Mouse (Mus musculus): Measurements from ENCODE around the gene Sstr4.

Sstr4 gene
- long read RNA-seq, experiment 1, result 0 reads
- long read RNA-seq, experiment 2, result 0 reads

DNA sequence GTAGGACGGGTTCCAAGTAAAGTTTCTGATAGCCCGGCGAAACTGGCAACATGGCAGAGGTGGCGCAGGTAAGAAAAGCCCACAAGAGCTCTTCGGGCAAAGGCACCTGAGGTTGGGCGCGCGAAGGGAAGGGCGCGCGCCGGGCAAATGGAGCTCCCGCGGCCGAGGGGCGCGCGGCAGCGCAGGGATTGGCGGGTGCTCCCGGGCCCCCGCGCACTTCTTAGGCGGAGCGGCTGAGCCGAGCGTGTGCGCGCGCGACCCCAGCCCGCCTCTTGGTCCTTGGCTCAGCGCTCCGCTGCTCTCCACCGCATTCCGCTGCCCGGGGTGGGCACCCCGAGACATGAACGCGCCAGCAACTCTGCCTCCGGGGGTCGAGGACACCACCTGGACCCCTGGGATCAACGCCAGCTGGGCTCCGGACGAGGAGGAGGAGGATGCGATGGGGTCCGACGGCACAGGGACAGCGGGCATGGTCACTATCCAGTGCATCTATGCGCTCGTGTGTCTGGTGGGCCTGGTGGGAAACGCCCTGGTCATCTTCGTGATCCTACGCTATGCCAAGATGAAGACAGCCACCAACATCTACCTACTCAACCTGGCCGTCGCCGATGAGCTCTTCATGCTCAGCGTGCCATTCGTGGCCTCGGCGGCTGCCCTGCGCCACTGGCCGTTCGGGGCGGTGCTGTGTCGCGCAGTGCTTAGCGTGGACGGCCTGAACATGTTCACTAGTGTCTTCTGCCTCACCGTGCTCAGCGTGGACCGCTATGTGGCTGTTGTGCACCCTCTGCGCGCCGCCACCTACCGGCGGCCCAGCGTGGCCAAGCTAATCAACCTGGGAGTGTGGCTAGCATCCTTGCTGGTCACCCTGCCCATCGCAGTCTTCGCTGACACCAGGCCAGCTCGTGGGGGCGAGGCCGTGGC, at the start of gene Sstr4:
TSS of gene Sstr4 (plus strand) at position 214 of the 921 bp plus-strand sequence.
- intact Hi-C loops (cut with DNase I), result no loop called here

DNA sequence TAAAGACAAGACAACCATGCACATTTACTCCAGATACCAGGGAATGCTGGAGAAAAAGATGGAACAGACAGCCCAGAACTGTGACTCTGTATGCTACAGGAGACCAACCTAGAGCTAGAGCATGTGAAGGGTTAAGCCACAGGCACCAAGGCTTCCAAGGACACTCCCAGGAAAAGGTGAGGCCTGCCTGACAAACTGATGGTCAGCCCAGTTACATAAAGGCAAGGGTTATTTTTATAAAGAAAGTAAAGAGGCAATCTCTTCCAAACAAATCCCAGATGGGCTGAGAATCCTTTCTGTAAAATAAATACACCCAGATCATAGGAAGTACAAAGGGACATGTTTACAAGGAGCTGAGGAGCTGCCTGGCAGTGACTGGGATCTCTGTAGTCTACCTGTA, 49.8 kb upstream of the Sstr4 start:
- intact Hi-C loops (cut with DNase I), result no loop called here

DNA sequence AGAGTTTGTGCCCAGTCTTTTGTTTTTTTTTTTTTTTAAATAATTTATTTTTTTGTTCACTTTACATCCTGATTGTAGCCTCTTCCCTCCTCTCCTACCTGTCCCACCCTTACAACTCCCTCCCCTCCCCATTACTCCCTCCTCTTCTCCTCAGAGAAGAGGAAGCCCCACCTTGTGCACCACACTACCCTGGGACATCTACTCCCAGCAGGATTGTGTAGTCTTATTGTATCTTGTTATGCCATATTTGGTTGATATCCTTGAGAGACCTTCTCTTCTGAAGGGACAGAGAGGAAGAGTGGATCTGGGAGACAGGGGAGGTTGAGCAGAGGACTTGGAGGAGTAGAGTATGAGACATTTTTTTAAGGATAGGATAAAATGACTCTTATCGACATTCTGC, 48.2 kb upstream of the Sstr4 start:
- intact Hi-C loops (cut with DNase I), result no loop called here

DNA sequence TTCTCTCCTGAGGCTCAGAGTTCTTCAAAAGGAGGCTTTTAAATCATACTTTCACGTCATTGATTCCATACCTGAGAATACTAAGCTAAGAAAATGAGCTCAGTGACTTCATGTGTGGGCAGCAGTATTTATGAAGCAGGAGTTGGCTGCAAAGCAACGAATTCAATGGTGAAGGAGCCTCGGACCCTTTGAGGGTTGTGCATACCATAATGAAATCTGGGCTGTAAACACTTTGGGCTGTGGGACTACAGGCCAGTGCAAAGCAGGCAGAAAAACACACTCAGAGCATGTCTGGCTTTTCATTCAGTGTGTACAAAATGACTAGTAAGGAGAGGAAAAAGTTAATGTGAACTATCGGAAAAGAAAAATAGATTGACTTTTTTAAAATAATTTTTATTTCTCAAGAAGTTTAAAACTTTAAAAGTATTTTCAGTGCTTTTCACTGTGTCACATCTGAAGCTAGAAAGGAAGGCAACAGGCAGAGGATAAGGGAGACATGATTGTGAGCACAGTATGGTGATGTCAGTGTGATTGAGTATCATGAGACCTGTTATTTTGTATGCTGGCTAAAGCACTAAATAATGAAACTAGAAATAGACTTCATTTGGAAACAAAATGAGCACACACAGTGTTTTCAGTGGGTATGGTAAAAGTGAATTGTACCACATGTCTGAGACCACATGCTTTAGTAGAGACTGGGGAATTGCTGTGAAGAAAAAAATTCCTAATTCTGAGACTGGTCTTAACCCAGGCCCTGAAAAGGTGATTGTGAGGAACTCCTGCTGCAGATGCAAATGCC, 45.4 kb upstream of the Sstr4 start:
- intact Hi-C loops (cut with DNase I), result no loop called here

DNA sequence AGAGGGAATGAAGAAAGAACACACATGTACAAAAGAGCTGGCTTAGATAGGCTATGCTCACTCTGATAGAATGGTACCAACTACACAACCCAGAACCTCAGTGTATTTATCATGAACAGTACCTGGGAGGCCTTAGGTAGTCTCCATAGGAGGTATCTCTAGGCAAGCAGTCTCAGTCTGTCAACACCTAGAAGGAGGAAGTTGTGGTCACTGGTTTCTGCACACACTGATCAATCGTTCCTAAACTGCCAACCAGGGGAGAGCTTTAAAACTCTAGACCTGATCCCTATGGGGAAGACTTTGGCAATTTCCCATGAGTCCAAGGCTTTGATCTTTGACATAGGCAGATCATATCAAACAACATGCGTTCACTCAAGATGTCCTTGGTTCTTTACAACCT, 44.7 kb upstream of the Sstr4 start:
- intact Hi-C loops (cut with DNase I), result no loop called here

DNA sequence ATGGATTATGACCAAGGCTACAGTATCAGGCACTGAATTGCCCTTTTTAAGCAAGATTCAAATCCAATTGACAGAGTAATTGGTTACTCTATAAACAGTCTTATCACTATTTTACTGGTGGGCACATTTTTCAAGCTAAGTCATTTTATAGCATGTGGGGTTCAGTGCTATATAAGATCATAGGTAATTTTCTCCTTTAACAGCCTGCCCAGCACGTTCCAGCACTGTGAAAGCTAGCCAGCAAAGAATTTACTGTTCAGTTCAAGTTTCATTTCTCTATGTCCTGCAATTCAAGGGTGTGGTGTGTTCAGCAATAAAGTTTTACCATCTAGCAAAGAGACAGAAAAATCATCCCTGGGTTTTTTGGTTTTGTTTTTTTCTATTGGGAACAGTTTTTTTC, 42.5 kb upstream of the Sstr4 start:
- intact Hi-C loops (cut with DNase I), result no loop called here

DNA sequence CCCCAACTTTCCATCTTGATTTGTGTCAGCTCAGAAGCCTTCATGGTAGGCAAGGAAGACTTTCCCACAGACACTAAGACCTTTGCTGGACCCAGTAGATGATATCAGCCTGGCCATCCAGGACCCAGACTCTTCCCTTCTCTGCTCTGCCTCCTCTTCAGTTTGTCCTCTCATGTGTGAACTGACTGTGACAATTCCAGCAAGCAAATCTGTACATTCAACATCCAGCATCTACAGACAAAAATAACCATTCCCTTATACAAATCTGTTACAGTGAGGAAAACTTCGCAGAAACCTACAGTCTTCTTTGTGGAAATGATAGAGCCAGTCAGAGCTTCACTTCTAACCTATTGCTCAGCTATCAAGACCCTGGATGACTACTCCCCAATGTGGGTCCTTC, 38.0 kb upstream of the Sstr4 start:
- intact Hi-C loops (cut with DNase I), result no loop called here

DNA sequence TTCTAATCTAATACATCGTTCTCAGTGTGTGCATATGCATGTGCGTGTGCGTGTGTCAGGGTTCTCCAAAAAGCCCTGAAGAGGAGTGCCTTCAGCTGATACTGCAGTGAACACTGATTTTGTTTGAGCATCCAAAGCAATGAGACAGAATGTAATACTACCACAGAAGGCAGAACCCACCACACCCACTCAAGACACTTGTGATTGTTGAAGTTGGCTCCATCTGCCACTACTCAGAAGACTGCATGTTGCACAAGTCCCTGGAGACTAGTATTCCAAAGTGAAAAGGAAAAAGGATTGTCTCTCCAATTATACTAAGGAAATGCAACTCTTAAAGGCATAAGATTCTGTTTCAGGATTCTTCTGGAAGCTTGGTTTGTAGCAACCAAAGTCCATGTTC, 30.6 kb upstream of the Sstr4 start:
- intact Hi-C loops (cut with DNase I), result no loop called here

DNA sequence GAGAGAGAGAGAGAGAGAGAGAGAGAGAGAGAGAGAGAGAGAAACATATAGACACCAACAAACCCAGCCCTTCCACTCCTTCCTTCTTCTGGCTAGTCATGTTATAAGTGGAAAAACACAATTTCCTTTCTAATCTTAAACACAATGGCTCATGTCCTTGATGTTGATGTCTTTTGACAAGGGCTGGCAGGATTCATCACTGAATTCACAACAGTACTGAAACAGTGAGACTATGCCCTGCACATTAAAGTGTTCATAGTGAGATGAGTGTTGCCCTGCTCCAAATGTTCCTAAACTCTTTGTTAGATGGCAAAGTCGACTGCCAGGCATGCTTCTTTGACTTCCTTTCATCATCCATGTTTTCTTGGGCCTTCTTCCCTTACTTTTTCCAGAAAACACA, 29.9 kb upstream of the Sstr4 start:
- intact Hi-C loops (cut with DNase I), result no loop called here

DNA sequence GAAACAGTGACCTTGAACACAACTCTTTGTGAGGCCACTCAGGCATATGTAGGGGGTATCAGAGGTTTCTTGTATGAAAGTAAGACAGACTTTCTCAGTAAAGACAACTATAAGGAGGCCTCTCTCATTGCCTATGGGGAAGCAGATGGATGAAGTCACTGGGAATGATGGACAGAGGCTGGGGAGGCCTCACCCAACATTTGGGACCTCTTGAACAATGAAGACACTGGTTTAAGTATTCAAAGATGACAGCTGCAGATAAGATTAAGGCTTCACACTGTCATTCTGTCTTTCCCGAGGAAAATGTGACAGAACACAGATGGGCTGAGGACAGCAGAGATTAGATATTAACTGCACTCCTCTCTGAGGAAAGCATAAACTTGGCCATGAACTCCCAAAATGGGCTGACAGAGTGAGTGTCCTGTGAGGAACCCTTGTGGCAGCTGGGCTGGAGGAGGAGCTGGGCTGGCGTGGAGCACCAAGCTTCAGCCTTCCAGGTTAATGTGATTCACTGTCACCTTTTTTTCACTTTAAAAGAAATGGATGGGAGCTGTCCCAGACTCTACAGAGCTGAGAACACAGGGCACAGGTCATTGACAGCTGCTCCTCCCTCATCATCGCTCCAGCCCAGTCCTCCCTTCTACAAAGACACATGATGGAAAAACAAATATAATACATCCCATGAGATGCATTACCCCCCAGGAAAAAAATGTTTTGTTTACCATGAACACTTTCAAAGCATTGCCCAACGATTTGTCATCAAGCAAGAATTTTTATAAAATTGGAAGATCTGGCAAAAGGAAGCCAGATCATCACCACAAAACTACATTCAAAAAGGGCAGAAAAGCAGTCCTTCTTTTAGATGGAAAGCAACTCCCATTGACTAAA, 23.2 kb upstream of the Sstr4 start:
- intact Hi-C loops (cut with DNase I), result no loop called here

DNA sequence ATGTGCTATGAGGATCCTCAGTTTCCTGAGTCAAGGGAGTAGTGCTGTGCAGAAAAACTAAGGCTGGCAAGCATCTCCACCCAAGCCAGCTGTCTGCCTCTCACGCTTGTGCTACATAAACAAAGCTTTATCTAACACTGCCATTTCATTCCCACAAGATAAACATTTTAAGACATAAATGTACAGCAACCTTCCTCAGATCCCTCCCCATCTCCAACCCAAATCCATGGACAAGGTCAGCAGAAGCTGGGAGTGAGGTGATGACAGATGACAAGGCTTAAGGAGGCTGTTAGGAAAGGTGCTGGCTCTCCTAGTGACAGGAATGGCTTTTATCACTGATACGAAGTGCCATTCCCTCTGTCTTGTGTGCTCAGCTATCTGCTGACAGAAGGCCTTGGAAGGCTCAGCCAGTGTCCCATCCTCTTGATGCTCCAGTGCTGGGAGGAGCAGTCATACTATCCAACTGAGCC, 21.5 kb upstream of the Sstr4 start:
- intact Hi-C loops (cut with DNase I), result no loop called here

DNA sequence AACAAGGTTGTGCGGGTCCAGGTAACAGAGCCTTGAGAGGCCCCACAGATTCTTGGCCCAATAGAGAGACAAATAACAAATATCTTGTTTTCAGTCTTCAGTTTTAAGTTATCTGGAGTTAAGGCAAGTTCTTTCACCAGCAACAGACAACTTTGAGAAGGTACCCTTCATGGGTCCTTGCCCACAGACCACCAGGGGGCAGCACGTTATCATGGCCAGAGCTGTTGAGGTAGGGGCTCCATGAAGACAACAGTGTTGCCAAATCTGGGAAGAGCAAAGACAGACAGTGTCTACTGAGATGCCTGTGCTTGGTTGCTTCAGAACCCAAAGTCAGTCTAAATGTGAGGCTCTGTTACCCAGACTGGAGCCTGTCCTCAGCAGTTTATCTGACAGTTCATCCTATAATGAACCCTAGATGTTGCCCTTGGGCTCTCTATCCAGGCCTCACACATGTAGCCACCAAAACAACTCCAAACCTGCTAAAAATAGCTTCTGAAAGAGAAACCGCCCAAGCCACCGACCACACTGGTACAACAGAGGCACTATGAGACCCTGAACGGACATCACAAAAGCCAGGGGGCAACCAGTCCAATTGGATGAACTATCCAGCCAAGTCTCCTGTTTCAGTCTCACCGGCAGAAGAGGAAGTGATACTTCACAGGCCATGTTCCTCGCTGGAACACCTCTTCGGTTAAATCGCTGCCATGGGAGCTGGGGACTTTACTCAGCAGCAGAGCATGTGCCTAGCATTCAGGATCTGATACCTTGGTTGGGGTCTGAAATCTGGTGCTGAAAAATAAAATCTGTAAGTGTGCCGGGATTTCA, 19.6 kb upstream of the Sstr4 start:
- intact Hi-C loops (cut with DNase I), result no loop called here

DNA sequence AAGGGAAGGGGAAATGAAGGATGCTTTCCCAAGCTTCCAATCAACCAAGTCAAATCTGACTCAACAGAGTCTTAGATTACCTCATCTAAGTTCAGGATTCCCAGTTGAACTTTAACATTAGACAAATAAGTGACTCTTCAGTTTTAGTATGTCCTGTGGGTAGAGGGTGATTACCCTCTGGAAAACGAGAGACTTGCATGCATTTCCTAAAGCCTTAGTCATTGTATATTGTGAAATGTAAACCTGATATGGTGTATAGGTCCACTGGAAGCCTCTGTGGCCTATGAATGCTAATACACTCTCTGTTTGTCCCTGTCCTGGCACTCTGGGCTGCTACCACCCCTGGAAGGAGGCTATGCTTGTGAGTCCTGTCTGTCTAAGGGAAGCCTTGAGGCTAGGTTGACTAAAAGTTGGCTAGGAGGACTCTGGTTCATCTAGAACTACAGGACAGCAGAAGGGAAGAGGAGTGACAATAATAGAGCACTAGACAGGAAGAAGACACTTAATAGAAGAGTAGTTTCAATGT, 16.3 kb upstream of the Sstr4 start:
- intact Hi-C loops (cut with DNase I), result no loop called here

DNA sequence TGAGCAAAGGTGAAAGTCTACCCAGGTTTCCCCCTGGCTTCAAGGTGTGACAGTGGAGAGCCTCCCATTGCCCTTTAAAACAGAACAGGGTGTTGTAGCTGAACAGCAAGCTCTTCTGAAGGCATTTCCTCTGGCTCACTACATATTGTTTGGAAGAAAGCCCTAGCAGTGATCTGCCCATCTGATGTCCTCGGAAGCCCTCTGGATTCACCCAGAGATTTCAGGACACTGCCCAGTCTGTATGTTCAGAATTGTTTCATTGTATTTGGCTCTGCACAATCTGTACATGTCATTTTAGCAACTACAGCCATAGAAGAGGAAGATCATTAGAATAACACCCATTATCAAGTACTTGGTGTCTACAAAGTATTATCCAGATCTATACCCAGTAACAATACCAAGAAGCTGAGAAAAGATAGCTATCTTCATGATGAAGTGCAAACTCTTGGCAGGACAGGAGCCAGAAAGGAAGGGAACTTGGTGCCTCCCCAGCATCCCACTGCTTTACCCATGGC, 15.2 kb upstream of the Sstr4 start:
- intact Hi-C loops (cut with DNase I), result no loop called here

DNA sequence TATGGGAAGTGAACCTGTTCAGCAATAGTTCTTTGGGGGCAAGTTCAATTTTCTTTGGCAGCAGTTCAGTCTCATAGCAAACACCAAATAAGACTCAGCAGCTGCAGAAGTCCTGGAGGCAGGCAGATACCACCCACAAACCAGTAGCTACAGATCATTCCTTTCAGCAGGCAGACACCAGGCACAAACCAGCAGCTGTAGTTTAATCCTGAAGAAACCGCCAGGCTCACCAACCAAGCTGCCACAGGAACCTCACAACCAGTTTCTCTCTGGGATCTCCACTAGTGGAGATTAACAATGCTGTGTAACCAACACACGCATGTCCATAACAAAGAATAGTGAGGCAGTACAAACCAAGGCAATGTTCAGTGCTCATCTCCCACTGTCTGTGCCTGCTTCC, 14.1 kb upstream of the Sstr4 start:
- intact Hi-C loops (cut with DNase I), result no loop called here

DNA sequence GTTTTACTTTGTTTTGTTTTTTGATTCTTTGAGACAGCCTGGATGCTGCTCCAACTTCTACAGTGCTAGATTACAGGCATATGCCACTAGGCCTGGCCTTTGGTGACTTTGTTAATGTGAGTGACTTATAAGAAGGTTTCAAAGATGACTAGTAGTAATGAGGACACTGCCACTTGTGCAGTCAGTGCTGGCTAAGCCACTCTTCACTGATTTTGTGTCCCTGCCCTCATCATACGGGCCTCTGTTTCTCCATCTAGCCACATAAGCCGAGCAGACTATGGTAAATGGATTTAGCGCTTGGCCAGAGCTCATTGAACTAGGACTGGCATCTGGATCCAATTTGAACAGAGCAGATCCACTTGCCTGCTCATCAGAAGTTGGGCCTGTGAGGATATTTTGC, 8.7 kb upstream of the Sstr4 start:
- intact Hi-C loops (cut with DNase I), result no loop called here

DNA sequence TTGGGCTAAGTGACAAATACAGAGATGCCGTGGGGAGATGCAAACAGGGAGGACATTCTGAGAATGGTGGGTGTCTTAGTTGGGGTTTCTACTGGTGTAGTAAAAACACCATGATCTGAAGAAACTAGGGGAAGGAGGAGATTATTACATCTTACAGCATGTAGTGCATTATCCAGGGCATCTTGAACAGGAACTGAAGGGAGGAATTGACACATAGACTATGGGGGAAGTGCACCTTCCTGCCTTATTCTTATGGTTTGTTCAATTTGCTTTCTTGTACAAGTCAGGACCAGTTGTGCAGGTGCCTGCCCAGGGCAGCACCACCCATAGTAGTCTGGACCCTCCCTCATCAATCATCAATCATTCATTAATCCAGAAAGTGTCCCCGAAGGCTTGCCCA, 8.2 kb upstream of the Sstr4 start:
- intact Hi-C loops (cut with DNase I), result no loop called here

DNA sequence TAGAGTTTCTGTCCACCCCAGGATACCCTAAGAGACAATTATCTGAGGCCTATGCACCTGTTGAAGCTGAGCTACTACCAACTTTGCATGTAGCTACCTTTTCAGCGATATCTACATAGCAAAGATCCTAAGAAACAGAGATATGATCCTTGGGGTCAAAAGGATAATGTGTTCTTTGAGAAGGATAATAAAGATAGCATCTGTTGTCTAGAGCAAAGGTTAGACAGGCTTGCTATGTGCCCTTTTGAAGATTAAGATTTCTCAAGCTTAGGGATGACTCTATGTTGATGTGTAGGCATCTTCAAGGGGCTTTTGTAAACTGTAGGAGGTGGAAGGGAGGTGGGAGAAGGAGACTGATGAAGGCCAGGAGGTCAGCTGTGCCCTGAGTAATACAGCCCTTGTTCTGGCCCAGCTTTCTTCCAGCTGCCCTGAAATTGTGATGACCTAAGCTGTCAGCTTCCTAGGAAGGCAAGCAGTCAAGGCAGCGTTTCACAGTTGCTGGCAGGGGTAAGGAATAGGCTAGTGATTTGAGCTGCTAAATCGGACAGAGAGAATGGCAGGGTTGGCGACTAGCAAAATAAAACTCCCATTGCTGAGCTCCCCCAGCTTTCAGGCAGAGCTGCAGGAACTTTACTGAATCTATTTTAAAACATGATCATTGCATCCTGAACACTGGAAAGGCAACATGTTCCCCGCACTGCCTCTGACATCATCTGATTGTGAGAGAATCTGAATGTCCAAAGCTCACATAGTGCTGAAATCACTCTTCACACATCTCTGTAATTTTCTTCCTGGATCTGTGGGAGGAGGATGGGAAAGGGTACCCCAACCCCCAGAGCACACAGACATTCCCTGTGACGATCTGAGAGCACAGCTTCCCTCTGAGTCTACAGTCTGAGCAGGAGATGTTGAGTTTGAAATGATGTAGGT, 7.2 kb upstream of the Sstr4 start:
- intact Hi-C loops (cut with DNase I), result no loop called here

DNA sequence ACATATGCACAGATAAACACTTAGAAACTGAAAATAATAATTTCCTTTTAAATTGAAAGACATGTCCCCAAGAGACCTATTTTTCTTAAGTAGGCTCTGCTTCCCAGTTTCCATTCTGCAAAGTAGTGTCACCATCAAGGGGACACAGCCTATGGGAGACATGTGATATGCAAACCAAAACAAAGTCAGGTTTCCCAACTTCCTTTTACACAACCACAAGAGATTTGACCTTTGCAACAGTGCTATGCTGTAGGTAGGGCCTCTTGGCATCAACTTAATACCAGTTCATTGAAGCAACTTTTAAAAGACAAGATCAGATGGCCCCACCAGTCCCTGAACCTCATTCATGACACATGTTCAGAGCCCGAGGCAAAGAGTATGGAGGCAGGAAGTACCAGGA, 2.0 kb upstream of the Sstr4 start:
- intact Hi-C loops (cut with DNase I), result no loop called here

Data from adrenal gland (tissue).